Mouse (Mus musculus): ENCODE data around the gene Sncg.

GRCm38 (mm10) chr14:34370203-34370602 is 4.4 kb downstream of the Sncg start:
- TF ChIP-seq EP300 (IDR thresholded peaks at IDR 0.05; ENCODE audit: low read depth) (no peak), CTCF (IDR thresholded peaks at IDR 0.05; ENCODE audit: low read depth) (0 out of 2 replicates have a peak, but pooled peaks have one; percentile 7)

Measured in heart, postnatal 0 days (tissue).